Mouse (Mus musculus) forebrain, postnatal 0 days (tissue): ENCODE results near the gene Nova2. TPM values are rescaled to one million over a fixed set of nuclear protein-coding genes. Genes with fewer than 3 reads are reported as not detected.

Experiments used
- ATAC-seq: fragments of 200-750 bp; cut with Nextera tagmentation; 2 replicates; pipeline ENCODE4 v1.8.0; 2017; ENCODE audit warnings: mild to moderate bottlenecking, moderate library complexity
- DNase-seq: peaks from one replicate; pipeline ENCODE4 v3.0.0-alpha.2; 2015
- H3K27ac ChIP-seq: fragments of 300-500 bp; sonication (generic); 2 replicates; pipeline ENCODE4 v1.5.1; 2014; ENCODE audit warnings: low read depth, mild to moderate bottlenecking, antibody characterized with exemption, low read length, moderate library complexity, mixed read lengths
- H3K27me3 ChIP-seq: fragments of 300-500 bp; sonication (generic); 2 replicates; pipeline ENCODE4 v1.6.1; 2014; ENCODE audit warnings: mild to moderate bottlenecking, low read length, mixed read lengths; ENCODE audit not compliant: insufficient read depth
- H3K36me3 ChIP-seq: fragments of 300-500 bp; sonication (generic); 2 replicates; pipeline ENCODE4 v1.6.1; 2014; ENCODE audit warnings: mild to moderate bottlenecking, moderate library complexity; ENCODE audit not compliant: insufficient read depth
- H3K4me1 ChIP-seq: fragments of 300-500 bp; sonication (generic); 2 replicates; pipeline ENCODE4 v1.6.1; 2014; ENCODE audit warnings: antibody characterized with exemption; ENCODE audit not compliant: insufficient read depth
- H3K4me2 ChIP-seq: fragments of 300-500 bp; sonication (generic); 2 replicates; pipeline ENCODE4 v1.6.1; 2014; ENCODE audit warnings: low read depth, mild to moderate bottlenecking, moderate library complexity
- H3K4me3 ChIP-seq: fragments of 300-500 bp; sonication (generic); 2 replicates; pipeline ENCODE4 v1.5.1; 2014; ENCODE audit warnings: low read depth, low read length, mixed read lengths
- H3K9ac ChIP-seq: fragments of 300-500 bp; sonication (generic); 2 replicates; pipeline ENCODE4 v1.6.1; 2014; ENCODE audit warnings: mild to moderate bottlenecking
- H3K9me3 ChIP-seq: fragments of 300-500 bp; sonication (generic); 2 replicates; pipeline ENCODE4 v1.6.1; 2016; ENCODE audit warnings: low read length
- CTCF ChIP-seq: sonication (generic); IDR thresholded peaks from 2 replicates; pipeline ENCODE4 v1.5.1; 2016; ENCODE audit warnings: antibody characterized with exemption, control low read depth, low read depth
- whole genome bisulfite sequencing: fragments of 180-500 bp; shearing (Covaris S2); extraction: QIAGEN DNeasy Blood & Tissue Kit; methylation state at CpG from one replicate; pipeline ENCODE4 v1.1.7; 2014; 5-methylcytosine and 5-hydroxymethylcytosine counted together
- polyA plus RNA-seq: library from polyadenylated mRNA; unstranded; fragments of >200 nt; fragmentation: Nextera tagmentation; extraction: Ambion mirVana; gene quantifications from 2 replicates; pipeline ENCODE4 v1.2.1, GENCODE M21; 2015
- total RNA-seq: library from RNA; depleted of rRNA; stranded (reverse); fragments of >200 nt; gene quantifications from 2 replicates; pipeline ENCODE4 v1.2.3, GENCODE M21; 2014

Nova2 gene
- total and polyA plus RNA-seq, 2 experiments from 2014 or later, result 11.4 to 19.5 TPM

DNA sequence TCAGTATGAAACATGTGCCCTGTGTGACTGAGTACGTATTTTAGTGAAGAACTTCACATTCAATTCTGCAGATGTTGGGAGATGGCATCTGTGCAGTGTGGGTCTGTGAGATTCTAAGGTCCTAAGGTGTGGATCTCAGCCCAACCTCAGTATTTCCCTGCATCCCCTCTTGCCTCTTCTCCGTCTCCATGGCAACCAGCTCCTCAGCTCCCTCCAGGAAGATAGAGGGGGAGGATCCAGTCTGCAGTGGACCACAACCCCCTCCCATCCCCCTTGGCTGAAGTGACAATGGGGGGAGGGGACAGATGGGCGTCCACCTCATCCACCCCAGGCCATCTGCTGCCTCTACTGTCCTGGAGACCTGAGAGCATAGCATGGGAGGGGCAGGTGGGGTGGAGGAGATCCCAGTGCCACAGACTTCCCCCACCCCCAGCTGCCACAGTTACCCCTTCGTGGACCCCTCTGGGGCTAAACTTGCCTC lies 1.9 kb upstream of the Nova2 start:
- Histone ChIP-seq H3K9ac (peak overlapping the region; percentile 31; the same call in 1 of the 2 replicates), H3K4me1 (peaks cover 39% of the 10 kb centered on the region), H3K27ac (peak overlapping the region; percentile 97), H3K27me3 (no peaks in the 10 kb centered on the region), H3K4me2 (peak overlapping the region; percentile 78), H3K36me3 (no peaks in the 10 kb centered on the region), H3K9me3 (no peaks in the 10 kb centered on the region), H3K4me3 (0 out of 2 replicates have a peak overlapping the region, but pooled peaks have one; percentile 1)
- peak; percentile 68 for DNase-seq
- TF ChIP-seq CTCF, result no peak
- ATAC-seq, result no peak
- WGBS, result 9% methylated on average over 4 of the region's 4 CpGs

DNA sequence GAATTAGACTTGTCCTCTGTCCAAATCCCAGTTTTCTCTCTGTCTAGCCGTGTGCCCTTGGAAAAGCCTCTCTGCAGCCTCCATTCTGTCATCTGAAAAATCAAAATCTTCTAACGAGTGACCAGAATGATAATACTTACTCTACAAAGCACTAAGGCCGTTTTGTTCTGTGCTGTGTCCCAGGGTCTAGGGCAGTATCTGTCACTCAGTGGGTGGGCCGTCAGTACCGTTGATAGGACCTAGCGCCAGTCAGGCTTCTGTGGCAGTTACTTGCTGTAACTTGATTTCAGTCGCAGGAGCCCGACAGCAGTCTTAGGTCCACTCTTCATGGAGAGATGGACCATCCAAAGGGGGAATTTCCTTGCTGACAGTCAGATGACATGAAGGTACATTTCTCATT lies 1.4 kb upstream of the Nova2 start:
- no peaks in the 10 kb centered on the region for H3K9me3 ChIP-seq
- H3K9ac ChIP-seq, result peak overlapping the region; percentile 31; the same call in 1 of the 2 replicates
- H3K27ac ChIP-seq, result peak overlapping the region; percentile 97
- WGBS, result 5% methylated on average over 8 of the region's 8 CpGs
- 0 out of 2 replicates have a peak overlapping the region, but pooled peaks have one; percentile 1 for H3K4me3 ChIP-seq
- ATAC-seq (no peak), DNase-seq (peak; percentile 38)
- H3K4me2 ChIP-seq, result peak overlapping the region; percentile 78
- no peaks in the 10 kb centered on the region for H3K36me3 ChIP-seq
- TF ChIP-seq CTCF, result no peak
- peaks cover 43% of the 10 kb centered on the region for H3K4me1 ChIP-seq
- no peaks in the 10 kb centered on the region for H3K27me3 ChIP-seq

DNA sequence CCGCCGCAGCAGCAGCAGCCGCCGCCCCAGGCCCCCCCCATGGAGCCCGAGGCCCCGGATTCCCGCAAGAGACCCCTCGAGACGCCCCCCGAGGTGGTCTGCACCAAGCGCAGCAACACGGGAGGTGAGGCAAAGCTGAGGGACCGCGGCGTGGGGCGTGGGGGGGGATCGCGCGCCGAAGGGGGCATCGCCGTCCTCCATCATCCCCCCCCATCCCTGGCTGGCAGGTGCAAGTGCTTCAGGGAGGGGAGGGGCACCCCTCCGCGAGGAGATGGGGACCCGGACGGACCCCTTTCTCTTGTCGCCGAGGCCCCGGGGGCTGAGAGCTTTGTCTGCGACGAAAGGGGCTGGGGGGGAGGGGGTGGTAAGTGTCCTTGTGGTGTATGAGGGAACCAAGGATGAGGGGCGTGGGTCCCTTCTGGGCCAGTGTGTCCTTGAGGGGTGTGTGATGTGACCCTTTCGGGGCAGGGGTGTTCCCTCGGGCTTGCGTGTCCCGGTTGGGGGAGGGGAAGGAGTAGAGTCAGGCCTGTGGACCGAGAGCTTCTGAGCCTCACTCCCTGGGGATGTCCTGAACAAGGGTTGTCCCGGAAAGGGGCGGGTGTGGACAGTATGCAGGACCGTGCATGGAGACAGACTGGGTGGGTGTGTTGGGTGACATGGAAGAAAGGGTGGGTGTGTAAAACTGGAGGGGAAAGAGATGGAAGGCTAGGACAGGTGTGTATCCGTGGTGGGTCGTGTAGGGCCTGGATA lies 528 bp downstream of the Nova2 start:
- peaks cover 40% of the 10 kb centered on the region for H3K4me1 ChIP-seq
- H3K27me3 ChIP-seq, result no peaks in the 10 kb centered on the region
- WGBS, result 4% methylated on average over 39 of the region's 42 CpGs
- peak overlapping the region; percentile 92 for H3K4me3 ChIP-seq
- H3K9me3 ChIP-seq, result no peaks in the 10 kb centered on the region
- peak overlapping the region; percentile 98 for H3K9ac ChIP-seq
- no peak for TF ChIP-seq CTCF
- no peaks in the 10 kb centered on the region for H3K36me3 ChIP-seq
- H3K27ac ChIP-seq, result peak overlapping the region; percentile 97
- peak; percentile 50 for DNase-seq
- ATAC-seq, result peak; percentile 7
- peak overlapping the region; percentile 78 for H3K4me2 ChIP-seq

DNA sequence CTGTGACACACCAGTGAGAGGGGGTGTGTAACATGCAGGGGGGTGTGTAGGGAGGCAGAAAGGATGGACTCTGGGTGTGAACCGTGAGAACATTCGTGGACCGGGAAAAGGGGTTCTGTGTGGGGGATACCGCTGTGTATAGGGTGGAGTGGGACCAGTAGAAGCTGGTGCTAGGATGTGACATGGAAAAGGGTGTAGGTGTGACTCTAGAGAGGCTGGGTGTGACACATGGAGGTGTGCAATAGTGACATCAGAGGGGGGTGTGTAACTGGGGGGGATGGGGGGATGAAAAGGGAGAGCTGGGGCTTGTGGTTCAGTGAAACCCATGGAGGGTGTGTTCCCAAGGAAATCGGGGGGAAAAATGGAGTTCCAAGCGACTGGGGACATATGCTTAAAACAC lies 1.2 kb downstream of the Nova2 start:
- H3K4me3 ChIP-seq, result peak overlapping the region; percentile 92
- H3K27me3 ChIP-seq, result no peaks in the 10 kb centered on the region
- peak overlapping the region; percentile 78 for H3K4me2 ChIP-seq
- H3K27ac ChIP-seq, result peak overlapping the region; percentile 97
- 39% methylated on average over 6 of the region's 6 CpGs for WGBS
- no peaks in the 10 kb centered on the region for H3K9me3 ChIP-seq
- TF ChIP-seq CTCF, result no peak
- H3K9ac ChIP-seq, result peak overlapping the region; percentile 98
- peak; percentile 2; the same call in 1 of the 2 replicates for ATAC-seq
- no peak for DNase-seq
- H3K36me3 ChIP-seq, result no peaks in the 10 kb centered on the region
- H3K4me1 ChIP-seq, result peaks cover 41% of the 10 kb centered on the region

DNA sequence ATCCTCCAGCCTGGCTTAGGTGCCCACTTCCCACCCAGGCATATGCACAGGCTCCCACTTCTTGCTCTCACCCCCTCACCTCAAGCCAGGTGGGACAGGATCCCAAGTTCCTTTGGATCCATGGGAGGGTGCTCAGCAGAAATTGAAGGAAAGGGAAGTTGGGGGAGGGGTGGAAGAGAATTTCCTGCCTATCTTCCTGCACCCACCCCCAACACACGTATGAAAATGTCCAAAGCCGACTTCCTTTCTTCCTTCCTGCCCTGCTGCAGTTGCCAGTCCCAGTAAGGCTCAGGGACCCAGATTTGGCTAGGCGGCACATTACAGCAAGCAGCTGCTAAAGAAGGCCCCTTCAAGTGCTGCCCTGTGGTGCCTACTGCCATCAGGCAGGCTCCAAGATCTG lies 2.1 kb downstream of the Nova2 start:
- no peak overlapping the region for H3K27ac ChIP-seq
- peak overlapping the region; percentile 78 for H3K4me2 ChIP-seq
- H3K9ac ChIP-seq, result peak overlapping the region; percentile 98
- H3K27me3 ChIP-seq, result no peaks in the 10 kb centered on the region
- TF ChIP-seq CTCF, result no peak
- ATAC-seq (no peak), DNase-seq (no peak)
- H3K4me1 ChIP-seq, result peaks cover 36% of the 10 kb centered on the region
- WGBS, result 27% methylated on average over 3 of the region's 3 CpGs
- peak overlapping the region; percentile 92 for H3K4me3 ChIP-seq
- no peaks in the 10 kb centered on the region for H3K36me3 ChIP-seq
- no peaks in the 10 kb centered on the region for H3K9me3 ChIP-seq

DNA sequence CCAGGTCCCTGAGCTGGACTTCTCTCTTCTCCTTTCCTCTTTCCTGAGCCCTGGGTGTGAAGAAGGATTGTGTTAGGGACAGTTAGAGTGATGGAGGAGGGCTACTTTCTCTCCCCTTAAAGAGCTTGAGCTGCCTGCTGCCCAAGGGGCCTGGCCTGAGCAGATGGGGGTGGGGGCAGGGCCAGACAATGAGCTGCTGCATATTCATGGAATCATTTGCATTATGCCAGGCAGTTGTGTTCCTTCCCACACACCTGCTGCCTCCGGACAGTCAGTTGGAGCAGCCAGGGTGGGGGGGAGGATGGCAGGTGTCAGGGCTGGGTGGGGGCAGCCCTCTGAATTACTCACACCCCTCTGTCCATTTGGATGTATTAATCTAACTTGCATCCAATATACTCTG lies 16.7 kb downstream of the Nova2 start:
- Histone ChIP-seq H3K4me3 (no peak overlapping the region), H3K27ac (no peak overlapping the region), H3K27me3 (no peaks in the 10 kb centered on the region), H3K4me2 (no peak overlapping the region), H3K9me3 (no peaks in the 10 kb centered on the region), H3K36me3 (peaks cover 30% of the 10 kb centered on the region), H3K9ac (no peak overlapping the region), H3K4me1 (no peaks in the 10 kb centered on the region)
- no peak for DNase-seq
- peak; percentile 64 for ATAC-seq
- TF ChIP-seq CTCF, result no peak
- 10% methylated on average over 1 of the region's 1 CpGs for WGBS

DNA sequence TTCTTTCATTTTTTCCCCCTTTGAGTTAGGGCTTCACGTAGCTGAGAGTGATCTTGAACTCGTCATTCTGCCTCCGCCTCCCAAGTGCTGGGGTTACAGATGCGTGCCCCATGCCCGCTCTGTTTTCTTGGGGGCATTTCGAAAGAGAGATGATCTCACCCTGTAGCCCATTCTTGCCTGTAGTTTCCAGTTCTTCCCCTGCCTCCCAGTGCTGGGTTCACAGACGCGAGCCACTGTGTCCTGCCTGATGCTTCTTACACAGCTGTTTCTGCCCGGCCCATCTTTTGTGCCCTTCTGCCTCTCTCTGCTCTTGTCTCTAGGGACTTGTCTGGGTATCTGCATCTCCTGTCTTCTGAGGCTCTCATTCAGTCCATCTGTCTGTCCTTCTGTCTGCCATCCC lies 17.1 kb downstream of the Nova2 start:
- Histone ChIP-seq H3K4me2 (no peak overlapping the region), H3K4me1 (no peaks in the 10 kb centered on the region), H3K4me3 (no peak overlapping the region), H3K9ac (no peak overlapping the region), H3K36me3 (peaks cover 33% of the 10 kb centered on the region), H3K9me3 (no peaks in the 10 kb centered on the region), H3K27me3 (no peaks in the 10 kb centered on the region), H3K27ac (0 out of 2 replicates have a peak overlapping the region, but pooled peaks have one; percentile 35)
- no peak; the same call in 1 of the 2 replicates for ATAC-seq
- TF ChIP-seq CTCF, result no peak
- 36% methylated on average over 9 of the region's 9 CpGs for WGBS
- DNase-seq, result no peak
